Mouse (Mus musculus) heart, postnatal 0 days (tissue): ENCODE results near the gene Aym1. TPM values are rescaled to one million over a fixed set of nuclear protein-coding genes. Genes with fewer than 3 reads are reported as not detected.

Experiments
- ATAC-seq: fragments of 200-750 bp; cut with Nextera tagmentation; 2 replicates; pipeline ENCODE4 v1.8.0; 2017; ENCODE audit warnings: low read depth, moderate number of reproducible peaks, moderate library complexity; ENCODE audit not compliant: insufficient read depth
- DNase-seq: peaks from one replicate; pipeline ENCODE4 v3.0.0-alpha.2; 2016; ENCODE audit warnings: low spot score
- H3K27ac ChIP-seq: fragments of 300-500 bp; sonication (generic); 2 replicates; pipeline ENCODE4 v1.5.1; 2014; ENCODE audit warnings: low read depth, mild to moderate bottlenecking
- H3K27me3 ChIP-seq: fragments of 300-500 bp; sonication (generic); 2 replicates; pipeline ENCODE4 v1.6.1; 2014; ENCODE audit warnings: low read length, mixed read lengths; ENCODE audit not compliant: control insufficient read depth, insufficient read depth
- H3K36me3 ChIP-seq: fragments of 300-500 bp; sonication (generic); replicated peaks from 2 replicates; pipeline ENCODE4 v1.6.1; 2014; ENCODE audit warnings: low read length, mixed read lengths; ENCODE audit not compliant: control insufficient read depth, insufficient read depth
- H3K4me1 ChIP-seq: fragments of 300-500 bp; sonication (generic); 2 replicates; pipeline ENCODE4 v1.6.1; 2014; ENCODE audit warnings: antibody characterized with exemption; ENCODE audit not compliant: control insufficient read depth, insufficient read depth
- H3K4me2 ChIP-seq: fragments of 300-500 bp; sonication (generic); 2 replicates; pipeline ENCODE4 v1.6.1; 2014; ENCODE audit warnings: low read depth, mild to moderate bottlenecking, low read length, moderate library complexity
- H3K4me3 ChIP-seq: fragments of 300-500 bp; sonication (generic); 2 replicates; pipeline ENCODE4 v1.5.1; 2014; ENCODE audit warnings: low read depth, low read length
- H3K9ac ChIP-seq: fragments of 300-500 bp; sonication (generic); replicated peaks from 2 replicates; pipeline ENCODE4 v1.6.1; 2014; ENCODE audit warnings: low read depth, low read length, mixed read lengths
- H3K9me3 ChIP-seq: fragments of 300-500 bp; sonication (generic); replicated peaks from 2 replicates; pipeline ENCODE4 v1.6.1; 2016; ENCODE audit warnings: low read length; ENCODE audit not compliant: control insufficient read depth
- CTCF ChIP-seq: IDR thresholded peaks from 2 replicates; pipeline ENCODE4 v1.5.1; 2016; ENCODE audit warnings: antibody characterized with exemption, control low read depth, low read depth
- EP300 ChIP-seq: IDR thresholded peaks from 2 replicates; pipeline ENCODE4 v1.6.1; 2016; ENCODE audit warnings: antibody characterized with exemption, low read depth
- WGBS: fragments of 180-500 bp; shearing (Covaris S2); extraction: QIAGEN DNeasy Blood & Tissue Kit; methylation state at CpG from one replicate; pipeline ENCODE4 v1.1.7; 2014; 5-methylcytosine and 5-hydroxymethylcytosine counted together
- polyA plus RNA-seq: library from polyadenylated mRNA; unstranded; fragments of >200 nt; fragmentation: Nextera tagmentation; extraction: Ambion mirVana; gene quantifications from 2 replicates; pipeline ENCODE4 v1.2.1, GENCODE M21; 2015
- total RNA-seq: library from RNA; depleted of rRNA; stranded (reverse); fragments of >200 nt; gene quantifications from 2 replicates; pipeline ENCODE4 v1.2.3, GENCODE M21; 2014; ENCODE audit warnings: low replicate concordance

Gene Aym1
- total and polyA plus RNA-seq, 2 experiments from 2014 or later, result not detected

- no peak overlapping the region for H3K4me2 ChIP-seq
- H3K36me3 ChIP-seq, result no peaks in the 10 kb centered on the region
- no peak for DNase-seq
- TF ChIP-seq EP300, result no peak
- TF ChIP-seq CTCF, result no peak
- H3K4me3 ChIP-seq, result no peak overlapping the region
- no peak overlapping the region for H3K27ac ChIP-seq
- no peaks in the 10 kb centered on the region for H3K4me1 ChIP-seq
- ATAC-seq, result no peak
- no peaks in the 10 kb centered on the region for H3K9me3 ChIP-seq
- 72% methylated on average over 1 of the region's 1 CpGs for WGBS
- peaks cover 25% of the 10 kb centered on the region for H3K27me3 ChIP-seq
- no peak overlapping the region for H3K9ac ChIP-seq
These were observed 19.2 kb downstream of the Aym1 start for GRCm38 (mm10) chr5:113376292-113376691.

DNA sequence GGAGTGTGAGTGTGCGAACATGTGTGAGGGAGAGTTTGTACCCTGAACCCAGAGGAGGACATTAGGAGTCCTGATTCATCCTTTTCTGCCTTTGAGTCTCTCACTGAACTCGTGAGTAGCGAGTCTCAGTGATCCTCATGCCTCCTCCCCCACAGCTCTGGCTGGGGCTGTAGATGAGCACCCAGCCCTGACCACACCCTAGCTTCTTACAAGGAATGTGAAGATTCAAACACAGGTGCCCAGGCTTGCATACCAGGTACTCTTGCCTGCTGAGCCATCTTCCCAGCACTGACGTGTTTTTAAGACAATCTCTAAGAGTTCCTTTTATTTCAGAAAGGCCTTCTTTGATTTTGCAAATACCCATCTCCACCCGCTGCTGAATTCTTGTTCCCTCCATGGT is 22.3 kb downstream of the Aym1 start:
- Histone ChIP-seq H3K27me3 (no peaks in the 10 kb centered on the region), H3K27ac (no peak overlapping the region), H3K9ac (no peak overlapping the region), H3K36me3 (no peaks in the 10 kb centered on the region), H3K4me3 (no peak overlapping the region), H3K4me2 (no peak overlapping the region), H3K9me3 (no peaks in the 10 kb centered on the region), H3K4me1 (no peaks in the 10 kb centered on the region)
- 70% methylated on average over 5 of the region's 5 CpGs for WGBS
- no peak for DNase-seq
- no peak for TF ChIP-seq EP300
- no peak for TF ChIP-seq CTCF
- no peak for ATAC-seq

DNA sequence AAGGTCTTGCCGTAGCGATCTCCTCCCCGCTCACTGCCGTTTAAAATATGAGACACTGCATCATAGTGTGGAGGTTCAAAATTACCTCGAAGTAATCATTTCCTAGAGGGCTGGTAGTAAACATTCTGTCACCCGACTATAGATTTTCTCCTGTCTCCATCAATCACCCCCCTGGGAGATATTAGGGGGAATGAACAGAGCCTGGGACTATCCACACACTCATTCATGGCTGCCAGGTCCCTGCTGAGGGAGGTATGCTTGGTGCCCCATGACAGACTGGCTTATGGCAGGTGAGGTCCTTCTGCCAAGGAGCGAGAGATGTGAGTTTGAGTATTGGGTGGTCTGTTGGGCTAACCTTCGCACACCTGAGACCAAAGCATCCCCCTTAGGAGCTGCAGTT is 23.5 kb downstream of the Aym1 start:
- WGBS, result 82% methylated on average over 8 of the region's 8 CpGs
- no peak for DNase-seq
- no peak for ATAC-seq
- H3K27me3 ChIP-seq, result no peaks in the 10 kb centered on the region
- H3K9me3 ChIP-seq, result no peaks in the 10 kb centered on the region
- H3K9ac ChIP-seq, result no peak overlapping the region
- H3K27ac ChIP-seq, result no peak overlapping the region
- no peaks in the 10 kb centered on the region for H3K36me3 ChIP-seq
- no peak overlapping the region for H3K4me2 ChIP-seq
- no peak for TF ChIP-seq EP300
- no peak for TF ChIP-seq CTCF
- H3K4me3 ChIP-seq, result no peak overlapping the region
- H3K4me1 ChIP-seq, result no peaks in the 10 kb centered on the region

DNA sequence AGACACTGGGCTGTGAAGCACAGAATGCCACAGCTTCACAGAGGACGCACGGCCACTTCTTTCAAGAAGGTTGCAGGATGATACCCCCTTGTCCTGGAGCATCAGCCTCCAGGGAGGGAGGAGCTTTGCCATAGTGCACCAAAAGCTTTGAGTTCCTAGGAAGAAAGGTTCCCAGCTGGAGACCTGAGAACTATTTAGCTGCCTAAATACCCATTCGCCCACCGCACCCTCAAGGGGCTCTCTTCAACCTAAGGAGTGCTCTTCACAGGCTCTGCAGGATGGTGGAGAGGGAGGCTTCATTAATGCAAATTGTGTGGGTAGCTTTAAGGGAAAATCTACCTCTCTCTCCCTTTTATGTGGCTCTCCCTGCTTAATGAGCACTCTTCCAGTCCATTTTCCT is 25.5 kb downstream of the Aym1 start:
- no peaks in the 10 kb centered on the region for H3K27me3 ChIP-seq
- no peak overlapping the region for H3K4me3 ChIP-seq
- H3K36me3 ChIP-seq, result no peaks in the 10 kb centered on the region
- H3K4me1 ChIP-seq, result no peaks in the 10 kb centered on the region
- H3K27ac ChIP-seq, result no peak overlapping the region
- H3K9ac ChIP-seq, result no peak overlapping the region
- no peak for TF ChIP-seq CTCF
- no peak for TF ChIP-seq EP300
- no peak for ATAC-seq
- DNase-seq, result no peak
- no peaks in the 10 kb centered on the region for H3K9me3 ChIP-seq
- H3K4me2 ChIP-seq, result no peak overlapping the region
- 55% methylated on average over 4 of the region's 4 CpGs for WGBS

DNA sequence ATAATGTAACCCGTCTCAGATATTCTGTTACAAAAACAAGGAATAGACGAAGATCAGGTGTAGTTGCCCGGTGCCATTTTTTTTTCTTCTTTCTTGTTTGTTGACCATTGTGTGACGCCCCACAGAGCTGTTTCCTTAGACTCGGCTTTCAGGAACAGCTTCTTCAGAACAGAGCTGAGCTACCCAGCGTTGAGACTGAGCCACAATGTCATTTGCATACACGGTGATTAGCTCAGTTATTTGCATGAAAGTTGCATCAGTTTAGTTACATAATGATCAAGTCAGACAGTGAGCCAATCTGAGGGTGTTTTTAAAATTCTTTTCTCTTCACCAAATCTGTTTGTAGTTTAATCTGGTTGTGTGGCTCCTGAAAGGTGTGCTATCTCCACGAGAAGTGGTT is 36.7 kb downstream of the Aym1 start:
- no peak overlapping the region for H3K9ac ChIP-seq
- ATAC-seq (no peak), DNase-seq (no peak)
- no peak overlapping the region for H3K4me3 ChIP-seq
- TF ChIP-seq EP300 (no peak), CTCF (no peak)
- no peaks in the 10 kb centered on the region for H3K9me3 ChIP-seq
- 49% methylated on average over 8 of the region's 8 CpGs for WGBS
- H3K27me3 ChIP-seq, result no peaks in the 10 kb centered on the region
- no peaks in the 10 kb centered on the region for H3K4me1 ChIP-seq
- H3K36me3 ChIP-seq, result no peaks in the 10 kb centered on the region
- H3K27ac ChIP-seq, result no peak overlapping the region
- H3K4me2 ChIP-seq, result no peak overlapping the region

DNA sequence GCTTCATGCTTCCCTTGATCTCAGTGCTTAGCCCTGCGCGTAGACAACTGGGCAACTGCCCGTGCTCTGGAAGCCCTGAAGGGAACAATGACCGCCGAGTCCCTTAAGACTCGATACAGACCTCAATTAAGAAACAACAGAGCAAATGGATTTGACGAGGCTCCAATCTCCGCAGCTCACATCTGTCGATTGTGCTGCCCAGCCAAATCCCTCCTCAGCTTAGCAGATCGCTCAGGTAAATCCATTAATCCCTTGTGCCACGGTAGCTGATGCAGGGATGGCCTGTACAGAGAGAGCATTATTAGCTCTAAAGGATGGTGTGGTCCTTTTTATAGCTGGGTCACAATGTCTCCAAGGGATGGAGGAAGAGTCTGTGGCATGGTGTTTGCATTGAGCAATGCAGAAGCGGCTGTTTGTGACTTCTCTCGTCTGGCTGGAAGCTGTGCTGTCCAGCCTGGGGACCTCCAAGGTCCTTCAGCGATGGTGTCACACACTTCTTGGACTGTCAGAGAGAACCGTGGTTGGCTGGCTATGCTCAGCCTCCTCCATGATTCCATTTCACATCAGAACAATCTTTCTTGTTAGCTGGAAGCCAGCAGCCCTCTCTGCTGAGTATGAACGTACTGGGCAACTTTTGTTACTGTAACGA is 39.3 kb downstream of the Aym1 start:
- Histone ChIP-seq H3K4me2 (no peak overlapping the region), H3K4me3 (no peak overlapping the region), H3K36me3 (no peaks in the 10 kb centered on the region), H3K27ac (no peak overlapping the region), H3K9me3 (no peaks in the 10 kb centered on the region), H3K4me1 (no peaks in the 10 kb centered on the region), H3K9ac (no peak overlapping the region), H3K27me3 (no peaks in the 10 kb centered on the region)
- TF ChIP-seq CTCF, result no peak
- TF ChIP-seq EP300, result no peak
- ATAC-seq (no peak), DNase-seq (no peak)
- WGBS, result 73% methylated on average over 17 of the region's 17 CpGs
